29 mouse cellular contexts compared by ENCODE assay signal in the genomic region with DNA sequence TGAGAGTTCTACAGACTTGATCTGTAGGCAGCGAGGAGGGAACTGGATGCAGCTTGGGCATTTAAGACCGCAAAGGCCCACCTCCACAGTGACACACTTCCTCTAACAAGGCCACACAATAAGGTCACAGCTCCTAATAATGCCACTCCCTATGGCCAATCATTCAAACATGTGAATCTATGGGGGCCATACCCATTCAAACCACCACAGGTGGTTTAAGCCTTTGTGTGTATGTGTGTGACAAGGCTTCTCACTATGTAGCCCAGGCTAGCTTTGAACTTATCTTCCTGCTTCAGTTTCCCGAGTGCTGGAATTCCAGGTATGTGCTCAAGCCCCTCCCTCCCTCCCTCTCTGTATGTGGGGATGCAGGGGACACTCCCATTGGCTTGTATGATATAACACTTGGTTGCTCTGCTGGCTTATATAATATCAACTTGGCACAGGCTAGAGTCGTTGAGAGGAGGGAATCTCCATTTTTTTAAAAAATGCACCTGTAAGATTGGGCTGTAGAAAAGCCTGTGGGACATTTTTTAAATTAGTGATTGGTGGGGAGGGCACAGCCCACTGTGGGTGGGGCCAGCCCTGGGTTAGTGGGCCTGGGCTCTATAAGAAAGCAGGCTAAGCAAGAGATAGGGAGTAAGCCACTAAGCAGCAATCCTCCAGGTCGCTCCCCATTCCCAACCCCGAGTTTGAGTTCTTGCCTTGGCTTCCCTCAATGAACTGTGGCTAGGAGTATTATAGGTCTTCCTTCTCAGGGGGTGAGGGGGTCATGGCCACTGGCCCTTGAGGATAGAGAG. TPM values are rescaled to one million over a fixed set of nuclear protein-coding genes. Genes with fewer than 3 reads are reported as not detected.
DNase-seq lines count a peak whose midpoint lies in the region; ATAC-seq lines count a peak whose summit lies in the region.
"Had no signal": no experiment of that assay in that cellular context is flagged by ENCODE, and none has a peak within 500 bp of the region (broad histone marks: within the 10 kb centered on the region; RNA-seq: fewer than 3 reads in every experiment).

No protein-coding gene starts in this region.

- whole genome bisulfite sequencing in heart, embryonic 10.5 days, result 74% methylated on average over 6 of the region's 6 CpGs
- WGBS in liver, embryonic 12.5 days (ENCODE audit: insufficient replicate concordance), result 66% methylated on average over 6 of the region's 6 CpGs
- 77% methylated on average over 6 of the region's 6 CpGs for WGBS in intestine, embryonic 16.5 days

- DNase-seq in heart, embryonic 10.5 days (ENCODE audit: low spot score), result no peak
- no peak for DNase-seq in heart, adult 9 months (ENCODE audit: low spot score in 2 of 2)
- DNase-seq in liver (no peak), ES-CJ7 (ENCODE audit: low read depth, low spot score) (peak; percentile 18), R1 (ENCODE audit: low read depth, low spot score) (peak; percentile 74)
- no peak for DNase-seq in right cerebral cortex, postnatal 36 days (ENCODE audit: low spot score in 2 of 2)
- DNase-seq: adrenal gland, postnatal 14 days; B cell, adult 2 months; cerebellum, adult 11 months; cerebellum, adult 2 months; cerebellum, adult 9-11 months; cerebellum, postnatal 25 days; forebrain, postnatal 0 days; gastrocnemius, adult 2 months; gastrocnemius, postnatal 25 days; heart, postnatal 14 days; kidney, adult 18-20 months had no signal

- H3K4me3 ChIP-seq in heart, embryonic 10.5 days, result no peak overlapping the region
- H3K4me3 ChIP-seq in liver, embryonic 12.5 days, result no peak overlapping the region
- no peak overlapping the region for H3K4me3 ChIP-seq in intestine, embryonic 16.5 days (ENCODE audit: low read length)
- H3K4me3 ChIP-seq: embryonic facial prominence, embryonic 12.5 days; embryonic facial prominence, embryonic 15.5 days; gastrocnemius, adult 2 months; heart, embryonic 15.5 days; hindbrain, embryonic 13.5 days; intestine, embryonic 15.5 days had no signal

- H3K4me2 ChIP-seq in liver, embryonic 12.5 days, result no peak overlapping the region
- no peak overlapping the region for H3K4me2 ChIP-seq in intestine, embryonic 16.5 days (ENCODE audit: low read depth, low read length)
- H3K4me2 ChIP-seq: embryonic facial prominence, embryonic 12.5 days; embryonic facial prominence, embryonic 15.5 days; heart, embryonic 15.5 days; hindbrain, embryonic 13.5 days; intestine, embryonic 15.5 days had no signal

- peak; percentile 72 for ATAC-seq in liver, embryonic 12.5 days
- no peak for ATAC-seq in intestine, embryonic 16.5 days
- ATAC-seq: forebrain, embryonic 14.5 days; forebrain, postnatal 0 days; hindbrain, embryonic 16.5 days; intestine, embryonic 15.5 days had no signal

- no peaks in the 10 kb centered on the region for H3K27me3 ChIP-seq in heart, embryonic 10.5 days (ENCODE audit: insufficient read depth, poor library complexity, severe bottlenecking)
- peaks cover 24% of the 10 kb centered on the region; the same call in 1 of the 2 replicates for H3K27me3 ChIP-seq in liver, embryonic 12.5 days (replicated peaks)
- no peaks in the 10 kb centered on the region for H3K27me3 ChIP-seq in intestine, embryonic 16.5 days (replicated peaks; ENCODE audit: control insufficient read depth, insufficient read depth, low read length)
- H3K27me3 ChIP-seq: CH12.LX; embryonic facial prominence, embryonic 12.5 days; embryonic facial prominence, embryonic 15.5 days; heart, embryonic 15.5 days; hindbrain, embryonic 13.5 days; intestine, embryonic 15.5 days had no signal

- H3K36me3 ChIP-seq in heart, embryonic 10.5 days, result no peaks in the 10 kb centered on the region
- no peaks in the 10 kb centered on the region for H3K36me3 ChIP-seq in liver, embryonic 12.5 days
- no peaks in the 10 kb centered on the region for H3K36me3 ChIP-seq in intestine, embryonic 16.5 days (ENCODE audit: control insufficient read depth, insufficient read depth, low read length)
- H3K36me3 ChIP-seq: embryonic facial prominence, embryonic 12.5 days; embryonic facial prominence, embryonic 15.5 days; heart, embryonic 15.5 days; hindbrain, embryonic 13.5 days; intestine, embryonic 15.5 days had no signal

- H3K4me1 ChIP-seq in heart, embryonic 10.5 days, result no peaks in the 10 kb centered on the region
- H3K4me1 ChIP-seq in liver, embryonic 12.5 days, result peaks cover 38% of the 10 kb centered on the region
- H3K4me1 ChIP-seq in intestine, embryonic 16.5 days (ENCODE audit: control insufficient read depth, insufficient read depth, low read length), result no peaks in the 10 kb centered on the region
- H3K4me1 ChIP-seq: embryonic facial prominence, embryonic 12.5 days; embryonic facial prominence, embryonic 15.5 days; heart, embryonic 15.5 days; hindbrain, embryonic 13.5 days; intestine, embryonic 15.5 days had no signal

- no peaks in the 10 kb centered on the region for H3K9me3 ChIP-seq in heart, embryonic 10.5 days
- H3K9me3 ChIP-seq in liver, embryonic 12.5 days (replicated peaks), result no peaks in the 10 kb centered on the region
- no peaks in the 10 kb centered on the region for H3K9me3 ChIP-seq in intestine, embryonic 16.5 days (ENCODE audit: control insufficient read depth, low read length)
- H3K9me3 ChIP-seq: embryonic facial prominence, embryonic 12.5 days; embryonic facial prominence, embryonic 15.5 days; heart, embryonic 15.5 days; hindbrain, embryonic 13.5 days; intestine, embryonic 15.5 days had no signal

- H3K9ac ChIP-seq in liver, embryonic 12.5 days, result peak overlapping the region; percentile 14; the same call in 1 of the 2 replicates
- H3K9ac ChIP-seq in intestine, embryonic 16.5 days (ENCODE audit: low read depth, low read length), result no peak overlapping the region
- H3K9ac ChIP-seq: embryonic facial prominence, embryonic 12.5 days; embryonic facial prominence, embryonic 15.5 days; forebrain, postnatal 0 days; heart, embryonic 15.5 days; hindbrain, embryonic 13.5 days; intestine, embryonic 15.5 days had no signal

- H3K27ac ChIP-seq in heart, embryonic 10.5 days, result peak overlapping the region; percentile 32; the same call in 1 of the 2 replicates
- H3K27ac ChIP-seq in liver, embryonic 12.5 days, result peak overlapping the region; percentile 34; the same call in 1 of the 2 replicates
- no peak overlapping the region for H3K27ac ChIP-seq in intestine, embryonic 16.5 days (ENCODE audit: low read length)
- H3K27ac ChIP-seq: embryonic facial prominence, embryonic 12.5 days; embryonic facial prominence, embryonic 15.5 days; gastrocnemius, adult 2 months; heart, embryonic 15.5 days; hindbrain, embryonic 13.5 days; intestine, embryonic 15.5 days had no signal

RNA-seq across cellular contexts. Expression of a gene that starts 37.5 kb away (rescaled TPM):
- polyA plus RNA-seq in heart, embryonic 10.5 days (2016; fragmentation: Nextera tagmentation; extraction: Ambion mirVana), result not detected in 2 replicates
- not detected in 2 replicates for polyA plus RNA-seq in liver, embryonic 12.5 days (2016; fragmentation: Nextera tagmentation; extraction: Ambion mirVana)
- polyA plus RNA-seq in intestine, embryonic 16.5 days (2015; fragmentation: Nextera tagmentation; extraction: Ambion mirVana), result not detected in 2 replicates
- polyA plus RNA-seq: adrenal gland, adult 2 months; gonadal fat pad, adult 2 months; heart, embryonic 15.5 days; intestine, embryonic 15.5 days had no signal

RNA-seq across cellular contexts. Expression of a gene that starts 37.7 kb away (rescaled TPM):
- 21.1 and 31.6 TPM in 2 replicates for polyA plus RNA-seq in heart, embryonic 10.5 days (2016; fragmentation: Nextera tagmentation; extraction: Ambion mirVana)
- 19.9 and 20.1 TPM in 2 replicates for polyA plus RNA-seq in liver, embryonic 12.5 days (2016; fragmentation: Nextera tagmentation; extraction: Ambion mirVana)
- polyA plus RNA-seq in intestine, embryonic 16.5 days (2015; fragmentation: Nextera tagmentation; extraction: Ambion mirVana), result 17.0 and 19.4 TPM in 2 replicates

RNA-seq across cellular contexts. Expression of a gene that starts 44.1 kb away (rescaled TPM):
- polyA plus RNA-seq in heart, embryonic 10.5 days (2016; fragmentation: Nextera tagmentation; extraction: Ambion mirVana), result 339 and 374 TPM in 2 replicates
- 291 and 307 TPM in 2 replicates for polyA plus RNA-seq in liver, embryonic 12.5 days (2016; fragmentation: Nextera tagmentation; extraction: Ambion mirVana)
- 513 and 568 TPM in 2 replicates for polyA plus RNA-seq in intestine, embryonic 16.5 days (2015; fragmentation: Nextera tagmentation; extraction: Ambion mirVana)

Comparison
In these comparisons a context has a peak if more than half of its experiments do, and no peak if none do; other contexts are left out.
1. DNase-seq: peak in ES-CJ7 (single experiment) and R1 (single experiment); none in heart, embryonic 10.5 days (single experiment), heart, adult 9 months (0 of 2), liver (single experiment) and right cerebral cortex, postnatal 36 days (0 of 2).